Mouse (Mus musculus) testis, postnatal 10 days (tissue): Measurements from ENCODE around the gene Thy1.

Source experiments
- DNase-seq: peaks from one replicate; pipeline ENCODE4 v3.0.0; 2021; ENCODE audit warnings: low spot score

Gene Thy1

GRCm38 (mm10) chr9:44067241-44067959 is 24.2 kb downstream of the Thy1 start:
- DNase-seq = no peak

DNA sequence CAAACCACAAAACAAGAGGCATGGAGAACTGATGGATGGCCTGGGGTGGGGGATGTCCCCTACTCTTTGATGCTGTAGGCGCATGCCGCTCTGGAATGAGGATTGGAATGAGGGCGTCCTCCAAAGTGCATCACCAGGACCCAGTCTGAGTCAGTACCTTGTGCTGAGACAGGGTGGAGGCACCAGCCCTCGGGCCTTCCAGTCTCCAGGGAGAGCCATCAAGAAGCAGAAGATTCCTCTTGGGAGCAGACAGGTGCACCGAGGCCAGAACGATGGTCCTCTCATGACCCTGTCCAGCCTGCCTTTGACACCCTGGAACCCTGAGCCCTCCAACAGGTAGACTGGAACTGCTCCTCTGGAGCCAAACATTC is 24.8 kb downstream of the Thy1 start:
- DNase-seq = no peak

DNA sequence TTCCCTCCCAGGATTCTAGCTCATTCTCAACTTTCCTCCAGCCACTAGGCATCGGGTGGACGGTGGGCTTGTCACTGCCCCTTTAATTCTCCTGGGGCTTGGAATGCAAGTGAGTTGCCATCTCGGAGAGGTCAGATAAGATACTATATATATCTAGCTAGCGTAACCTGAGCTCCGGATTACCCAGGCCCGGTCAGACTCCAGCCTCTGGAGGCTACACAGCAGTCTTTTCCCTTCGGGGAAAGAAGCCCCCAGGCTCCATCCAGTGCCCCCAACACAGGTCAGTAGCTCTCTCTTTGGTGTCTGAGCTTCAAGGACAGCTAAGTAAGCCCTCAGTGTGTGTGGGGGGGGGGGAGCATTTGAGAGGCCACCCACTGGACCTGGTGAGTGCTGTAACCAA is 26.1 kb downstream of the Thy1 start:
- no peak for DNase-seq

DNA sequence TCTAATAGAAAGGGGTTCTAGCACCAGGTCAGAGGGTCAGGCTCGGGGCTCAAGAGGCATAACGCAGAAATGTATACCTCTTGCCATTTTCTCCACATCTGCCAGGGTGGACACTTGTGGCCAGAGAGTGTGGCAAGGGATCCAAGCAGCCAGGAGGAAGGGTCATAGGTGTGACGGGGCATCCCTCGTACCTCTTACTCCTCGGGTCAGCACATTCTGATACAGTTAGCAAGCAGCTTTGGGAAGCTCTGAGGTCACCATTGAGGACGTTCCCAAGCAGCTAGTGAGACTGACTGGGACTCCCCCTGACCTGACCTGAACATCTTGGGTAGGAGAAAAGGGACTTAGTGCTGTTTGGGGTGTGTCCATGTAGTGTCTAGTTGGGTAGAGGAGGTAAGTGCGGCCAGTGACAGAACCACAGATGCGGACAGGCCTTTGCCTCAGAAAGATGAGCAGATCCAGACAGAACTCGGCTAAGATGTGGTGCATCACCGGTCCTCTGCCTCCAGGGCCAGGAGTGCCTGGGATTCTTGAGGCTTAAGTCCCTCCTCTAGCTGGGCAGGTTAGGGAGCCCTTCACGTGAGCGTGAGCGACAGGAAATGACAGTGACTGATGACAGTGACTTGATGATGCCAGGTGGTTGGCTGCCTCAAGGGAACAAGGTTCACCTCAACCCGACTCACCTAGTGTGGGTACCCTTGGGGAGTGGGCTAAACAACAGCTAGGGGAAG is 27.1 kb downstream of the Thy1 start:
- no peak for DNase-seq

GRCm38 (mm10) chr9:44070844-44071231 is 27.7 kb downstream of the Thy1 start:
- DNase-seq = no peak

DNA sequence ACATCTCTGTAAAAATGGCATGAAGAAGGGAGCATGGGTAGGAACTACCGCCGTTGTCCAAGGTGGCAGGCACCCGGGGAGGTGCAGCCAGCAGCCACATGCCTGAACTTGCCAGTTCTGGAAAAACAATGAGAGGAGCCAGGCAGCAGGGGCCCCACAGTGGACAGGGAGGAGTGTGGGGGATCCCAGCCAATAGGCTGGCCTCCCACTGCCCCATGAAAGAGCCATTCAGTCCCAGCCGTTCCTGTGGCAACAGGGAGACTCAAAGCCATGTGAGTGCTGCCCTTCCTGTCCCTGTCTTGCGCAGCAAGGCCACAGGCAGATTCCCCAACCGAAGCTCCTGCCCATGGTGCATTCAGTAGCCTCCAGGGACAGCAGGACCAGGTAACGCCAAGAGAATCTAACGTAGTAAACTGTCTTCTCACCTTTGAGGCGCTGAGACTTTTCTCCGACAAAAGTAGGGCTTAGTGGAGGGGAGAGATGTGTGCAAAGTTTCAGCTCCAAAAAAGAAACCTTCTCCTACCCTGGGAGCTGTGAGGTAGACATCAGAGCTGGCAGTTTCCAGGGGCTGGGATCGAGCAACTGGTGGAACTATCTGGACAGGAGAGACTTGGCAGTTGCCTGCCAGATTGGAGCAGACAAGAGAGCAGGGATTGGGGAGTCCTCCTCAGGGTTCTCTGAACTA is 28.9 kb downstream of the Thy1 start:
- DNase-seq = peak; percentile 49

DNA sequence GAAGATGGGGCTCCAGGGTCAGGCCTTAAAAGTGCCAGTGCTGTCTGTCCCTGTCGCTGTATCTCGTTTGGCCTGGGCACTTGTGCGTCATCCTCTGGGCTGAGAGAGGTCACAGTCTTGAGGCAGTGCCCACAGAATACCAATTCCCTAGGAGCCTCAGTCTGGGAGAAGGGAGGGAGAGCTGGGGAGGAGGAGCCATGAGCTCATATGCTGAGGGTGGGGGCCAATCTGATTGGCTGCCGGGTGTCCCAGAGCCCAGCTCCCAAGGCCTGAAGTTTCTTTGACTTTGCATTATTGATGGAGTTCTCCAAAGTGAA is 29.4 kb downstream of the Thy1 start:
- DNase-seq = peak; percentile 47

DNA sequence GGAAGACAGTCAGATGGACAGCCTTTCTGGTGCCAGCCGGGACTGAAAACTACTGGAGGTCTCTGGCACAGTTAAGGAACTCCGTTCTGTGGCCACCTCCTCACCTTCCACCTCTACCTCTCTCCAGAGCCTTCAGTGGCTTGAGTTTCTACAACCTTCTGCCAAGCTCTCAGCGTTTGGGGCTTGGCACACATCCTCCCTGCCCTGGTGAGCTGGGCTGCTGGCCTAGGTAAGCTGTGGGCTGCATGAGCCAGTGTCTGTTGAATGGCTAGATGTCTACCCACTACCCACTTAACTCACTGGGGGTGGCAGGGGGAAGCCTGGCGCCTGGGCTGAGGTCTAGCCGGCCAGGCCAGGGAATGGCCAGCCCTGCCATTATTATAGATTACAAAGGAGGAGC is 29.9 kb downstream of the Thy1 start:
- no peak for DNase-seq

GRCm38 (mm10) chr9:44074395-44075275 is 31.5 kb downstream of the Thy1 start:
- DNase-seq = peak; percentile 68

DNA sequence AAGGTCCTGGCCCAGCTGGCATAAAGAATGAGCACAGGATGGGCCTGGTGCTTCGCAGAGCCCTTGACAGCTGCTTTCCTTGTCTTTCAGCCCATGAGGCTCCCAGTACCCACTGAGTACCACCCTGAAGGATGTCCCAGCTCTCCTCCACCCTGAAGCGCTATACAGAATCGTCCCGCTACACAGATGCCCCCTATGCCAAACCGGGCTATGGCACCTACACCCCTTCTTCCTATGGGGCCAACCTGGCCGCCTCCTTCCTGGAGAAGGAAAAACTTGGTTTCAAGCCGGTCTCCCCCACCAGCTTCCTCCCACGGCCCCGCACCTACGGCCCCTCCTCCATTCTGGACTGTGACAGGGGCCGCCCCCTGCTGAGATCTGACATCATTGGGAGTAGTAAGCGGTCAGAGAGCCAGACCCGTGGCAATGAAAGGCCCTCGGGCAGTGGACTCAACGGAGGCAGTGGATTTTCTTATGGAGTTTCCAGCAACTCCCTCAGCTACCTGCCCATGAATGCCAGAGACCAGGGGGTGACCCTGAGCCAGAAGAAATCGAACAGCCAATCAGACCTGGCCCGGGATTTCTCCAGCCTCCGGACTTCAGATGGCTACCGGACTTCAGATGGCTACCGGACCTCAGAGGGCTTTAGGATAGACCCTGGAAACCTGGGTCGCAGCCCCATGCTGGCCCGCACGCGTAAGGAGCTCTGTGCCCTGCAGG is 32.3 kb downstream of the Thy1 start:
- DNase-seq = no peak

DNA sequence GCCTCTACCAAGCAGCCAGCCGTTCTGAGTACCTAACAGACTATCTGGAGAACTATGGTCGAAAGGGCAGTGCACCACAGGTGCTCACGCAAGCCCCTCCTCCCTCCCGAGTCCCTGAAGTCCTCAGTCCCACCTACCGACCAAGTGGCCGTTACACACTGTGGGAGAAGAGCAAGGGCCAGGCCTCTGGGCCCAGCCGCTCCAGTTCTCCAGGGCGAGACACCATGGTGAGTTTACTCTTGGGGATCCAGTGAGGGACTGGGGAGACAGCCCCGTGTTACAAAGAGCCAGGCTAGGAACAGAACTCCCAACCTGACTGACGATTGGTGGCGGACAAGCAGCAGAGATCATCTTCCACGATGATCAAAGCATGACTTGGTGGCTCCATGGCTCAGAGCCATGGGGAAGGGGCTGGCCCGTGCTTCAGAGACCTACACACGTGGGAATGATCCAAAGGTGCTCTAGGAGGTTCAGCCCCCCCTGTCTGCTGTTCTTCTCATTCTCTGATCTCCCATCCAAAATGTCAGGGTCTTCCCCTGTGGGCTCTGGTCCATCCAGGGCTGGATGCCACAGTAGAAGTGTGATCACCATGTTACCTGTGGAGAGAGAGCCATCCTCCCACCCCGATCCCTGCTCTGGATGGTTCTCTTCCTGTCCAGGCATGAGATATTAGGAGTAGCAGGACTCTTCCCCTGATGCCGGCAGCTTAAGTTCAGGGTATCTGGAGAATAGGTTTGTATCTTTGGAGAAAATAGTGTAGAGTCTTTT is 33.0 kb downstream of the Thy1 start:
- no peak for DNase-seq

DNA sequence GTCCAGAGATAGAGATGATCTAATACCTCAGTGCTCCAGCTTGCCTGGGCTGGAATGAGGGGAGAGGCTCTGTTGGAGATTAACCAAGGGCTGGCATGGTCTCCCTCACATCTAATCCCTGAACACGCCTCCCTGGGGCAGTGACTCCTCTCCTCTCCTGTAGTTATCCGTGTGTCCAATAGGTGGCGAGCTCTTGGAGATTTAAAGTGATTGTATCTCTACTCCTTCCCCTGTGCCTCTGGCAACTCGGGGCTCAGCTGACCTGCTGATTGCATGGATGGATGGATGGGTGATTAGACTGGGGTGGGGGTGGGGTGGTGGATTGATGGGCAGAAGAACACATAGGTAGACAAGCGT is 33.6 kb downstream of the Thy1 start:
- peak; percentile 66 for DNase-seq

DNA sequence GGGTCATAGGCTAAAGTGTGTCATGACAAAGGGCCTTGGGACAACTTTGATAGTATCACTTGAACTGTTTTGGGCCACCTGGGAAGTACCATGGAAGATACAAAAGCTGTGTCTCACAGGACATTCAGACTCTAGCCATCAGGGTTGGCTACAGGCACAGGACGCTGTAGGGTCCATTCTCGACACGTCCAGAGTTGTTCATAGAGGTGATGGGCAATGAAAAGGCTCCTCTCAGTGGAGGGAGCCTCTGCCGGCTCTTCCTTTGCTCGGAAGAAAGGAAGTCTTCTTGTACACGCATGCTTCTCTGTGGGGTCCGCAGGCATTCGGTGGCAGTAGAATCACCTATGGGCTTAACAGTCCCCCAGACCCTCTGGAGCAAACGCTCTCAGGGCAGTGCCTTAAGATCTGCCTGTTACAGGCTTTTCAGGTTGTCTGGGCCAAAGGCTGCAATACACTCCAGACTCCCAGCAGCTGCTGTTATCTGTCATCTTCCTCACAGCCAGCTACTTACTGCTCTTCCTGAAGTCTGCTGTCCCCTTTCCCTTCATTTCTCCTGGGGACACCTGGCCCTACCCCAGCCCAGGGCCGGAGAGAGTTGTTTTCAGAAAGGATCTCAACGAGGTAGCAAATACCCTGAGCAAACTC is 34.2 kb downstream of the Thy1 start:
- DNase-seq = no peak

- DNase-seq = no peak
Observed at GRCm38 (mm10) chr9:44078136-44078797, 35.1 kb downstream of the Thy1 start.

- peak; percentile 90 for DNase-seq
Observed at GRCm38 (mm10) chr9:44078955-44079756, 36.0 kb downstream of the Thy1 start.

DNA sequence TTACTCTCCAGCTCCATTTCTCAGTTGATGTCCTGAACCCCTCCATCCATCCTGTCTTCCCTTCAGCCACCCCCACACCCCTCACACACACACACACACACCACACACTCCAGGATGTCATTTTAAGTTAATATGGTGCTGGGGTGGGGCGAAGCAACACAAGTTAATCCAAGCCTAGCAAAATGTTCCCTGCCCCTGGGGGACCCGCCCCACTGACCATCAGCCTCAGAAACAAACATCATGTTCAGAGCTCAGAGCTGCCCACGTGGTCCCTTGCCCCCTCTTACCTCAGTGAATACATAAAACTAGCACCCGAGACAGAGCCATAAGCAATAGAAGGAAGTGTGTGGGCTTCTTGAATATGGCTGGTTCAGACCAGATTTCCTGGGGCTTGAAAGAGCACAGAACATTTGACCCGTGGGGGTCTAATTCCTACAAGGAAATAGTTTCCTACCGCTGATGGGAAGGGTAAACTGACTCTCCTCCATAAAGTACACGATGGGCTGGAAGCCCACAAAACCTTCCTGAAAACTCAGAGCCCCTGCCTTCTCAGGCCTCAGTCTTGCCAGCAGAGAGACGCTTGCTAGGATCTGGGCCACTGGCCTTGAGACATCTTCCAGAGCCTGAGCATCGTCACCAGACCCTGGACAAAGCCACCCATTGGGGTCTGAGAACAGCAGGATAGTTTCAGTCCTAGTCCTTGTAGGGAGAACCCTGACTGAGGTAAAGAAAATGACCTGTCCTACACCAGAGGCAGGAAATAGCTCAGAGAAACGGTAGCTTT is 37.0 kb downstream of the Thy1 start:
- no peak for DNase-seq

GRCm38 (mm10) chr9:44080953-44081352 is 37.8 kb downstream of the Thy1 start:
- DNase-seq = no peak

DNA sequence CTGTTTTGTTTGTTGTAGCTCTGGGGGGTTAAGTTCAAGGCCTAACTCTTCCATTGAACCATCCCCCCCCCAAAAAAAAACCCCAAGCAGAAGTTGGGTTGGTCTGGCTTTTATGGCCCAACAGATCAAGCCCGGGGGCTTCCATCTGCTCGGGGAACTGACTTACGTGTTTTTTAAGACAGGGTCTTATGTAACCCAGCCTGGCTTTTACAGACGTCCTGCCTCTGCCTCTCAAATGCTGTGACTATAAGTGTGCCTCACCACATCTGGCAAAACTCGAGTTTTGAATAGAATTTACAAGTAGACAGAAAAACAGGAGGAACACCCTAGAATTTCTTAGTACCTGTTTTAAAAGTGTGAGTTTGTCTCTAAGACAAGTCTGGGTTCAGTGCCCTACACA is 38.4 kb downstream of the Thy1 start:
- DNase-seq = no peak
